Mouse (Mus musculus): ENCODE measurements around the gene Serpina3m. TPM values are rescaled to one million over a fixed set of nuclear protein-coding genes. Genes with fewer than 3 reads are reported as not detected.

Serpina3m gene
- total and polyA plus RNA-seq, 3 experiments: not detected

DNA sequence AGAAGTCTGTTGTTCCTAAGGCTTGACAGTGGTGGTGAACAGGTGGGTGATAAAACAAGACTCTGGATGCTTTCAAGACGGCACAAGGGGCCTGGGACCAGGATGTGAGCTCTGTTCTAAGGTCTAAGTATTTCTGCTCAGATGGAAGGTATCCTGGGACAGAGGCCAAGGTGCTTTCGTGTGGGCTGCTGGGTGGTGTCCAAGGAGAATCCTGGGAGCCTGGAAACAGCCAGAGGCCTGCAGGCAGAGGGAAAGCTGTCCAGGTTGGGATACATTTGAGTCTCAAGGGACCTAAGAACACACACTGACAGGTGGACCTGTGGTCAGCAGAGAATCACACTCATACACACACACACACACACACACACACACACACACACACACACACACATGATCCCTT lies 76.3 kb downstream of the Serpina3m start:
- no peak for TF ChIP-seq JUND (conservative IDR thresholded peaks at IDR 0.05; ENCODE audit: low read depth, low read length)
- TF ChIP-seq UBTF (IDR thresholded peaks at IDR 0.05; ENCODE audit: low read depth, low read length): no peak
- no peak for TF ChIP-seq ZC3H11A (IDR thresholded peaks at IDR 0.05; ENCODE audit: low read depth, low read length)
- no peak for TF ChIP-seq POLR2A (IDR thresholded peaks at IDR 0.05; ENCODE audit: low read depth, low read length)
- TF ChIP-seq JUN (IDR thresholded peaks at IDR 0.05; ENCODE audit: insufficient read depth, low read depth, low read length): no peak
- no peak for TF ChIP-seq CTCF (conservative IDR thresholded peaks at IDR 0.05 in 1 of 2, IDR thresholded peaks at IDR 0.05 in 1 of 2; ENCODE audit: low read depth in 2 of 2, low read length in 2 of 2)
- Histone ChIP-seq H3K4me3 (replicated peaks in 1 of 3; ENCODE audit: low read depth in 2 of 3, low read length in 2 of 3, poor library complexity in 1 of 3) (no peak overlapping the region), H3K4me2 (ENCODE audit: insufficient read depth, low read depth, poor library complexity, severe bottlenecking) (no peak overlapping the region), H3K27ac (ENCODE audit: insufficient read depth, low read depth) (no peak overlapping the region), H3K36me3 (replicated peaks in 1 of 2; ENCODE audit: control insufficient read depth in 1 of 2, insufficient read depth in 1 of 2, low read length in 1 of 2) (no peaks in the 10 kb centered on the region), H3K9me3 (replicated peaks; ENCODE audit: low read length) (no peaks in the 10 kb centered on the region), H3K27me3 (replicated peaks) (peaks cover 23% of the 10 kb centered on the region), H3K79me2 (replicated peaks; ENCODE audit: control insufficient read depth, extremely low read depth, insufficient read depth, poor library complexity, severe bottlenecking) (no peaks in the 10 kb centered on the region), H3K9ac (ENCODE audit: insufficient read depth, low read depth) (no peak overlapping the region), H3K4me1 (ENCODE audit: control insufficient read depth in 1 of 2, insufficient read depth in 2 of 2) (peaks cover 5 to 12% of the 10 kb centered on the region in 2 experiments; a peak in 3 of 4 replicates)
- DNase-seq (ENCODE audit: extremely low read depth): no peak
- in situ Hi-C loops (cut with MboI; ENCODE audit: low pct_ligation_motif_present, low pct_unique_long_range_greater_than_20kb, low sequenced_read_pairs) (loop anchor here (10.0 kb wide), 1 partner anchor 170 kb away; no protein-coding TSS in a partner anchor), dilution Hi-C loops (cut with MboI; ENCODE audit: extremely low pct_ligation_motif_present, extremely low pct_unique_long_range_greater_than_20kb, low sequenced_read_pairs) (no loop called here)

DNA sequence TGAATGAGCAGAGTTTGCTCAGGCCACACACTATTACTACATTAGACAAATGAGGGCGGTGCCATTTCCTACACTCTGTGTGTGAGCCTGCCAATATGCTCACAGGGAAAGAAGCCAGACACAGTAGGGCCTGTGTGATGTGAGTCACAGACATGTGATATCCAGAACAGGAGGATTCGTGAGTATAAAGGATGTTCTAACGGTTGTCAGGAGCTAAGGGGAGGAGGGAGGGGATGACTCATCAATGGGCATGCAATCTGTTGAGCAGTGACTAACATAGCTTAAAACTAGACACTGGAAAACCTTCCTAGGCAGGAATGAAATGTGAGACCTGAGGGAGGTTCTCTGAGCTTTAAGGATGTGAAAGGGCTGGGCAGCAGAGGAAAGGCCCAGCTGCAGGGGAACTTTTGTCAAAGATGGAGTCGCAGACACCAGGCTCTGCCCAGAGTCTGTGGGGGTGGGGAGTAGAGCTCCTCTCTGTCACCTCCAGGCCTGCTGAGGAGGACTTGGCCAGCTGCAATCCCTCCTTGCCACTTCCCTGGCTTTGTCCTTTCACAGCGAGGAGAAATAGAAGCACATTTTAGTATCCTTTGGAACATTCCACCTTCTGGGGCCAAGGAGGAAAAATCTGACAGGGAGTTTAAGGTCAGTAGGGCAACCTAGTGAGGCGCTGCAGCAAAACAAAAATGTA lies 77.5 kb downstream of the Serpina3m start:
- peak; percentile 14 for DNase-seq (ENCODE audit: extremely low read depth)
- Histone ChIP-seq H3K4me1 (ENCODE audit: control insufficient read depth in 1 of 2, insufficient read depth in 2 of 2) (peaks cover 5 to 12% of the 10 kb centered on the region in 2 experiments; a peak in 3 of 4 replicates), H3K4me3 (replicated peaks in 1 of 3; ENCODE audit: low read depth in 2 of 3, low read length in 2 of 3, poor library complexity in 1 of 3) (no peak overlapping the region), H3K79me2 (replicated peaks; ENCODE audit: control insufficient read depth, extremely low read depth, insufficient read depth, poor library complexity, severe bottlenecking) (no peaks in the 10 kb centered on the region), H3K27me3 (replicated peaks) (peaks cover 25% of the 10 kb centered on the region), H3K9ac (ENCODE audit: insufficient read depth, low read depth) (no peak overlapping the region), H3K9me3 (replicated peaks; ENCODE audit: low read length) (no peaks in the 10 kb centered on the region), H3K4me2 (ENCODE audit: insufficient read depth, low read depth, poor library complexity, severe bottlenecking) (no peak overlapping the region), H3K36me3 (replicated peaks in 1 of 2; ENCODE audit: control insufficient read depth in 1 of 2, insufficient read depth in 1 of 2, low read length in 1 of 2) (no peaks in the 10 kb centered on the region), H3K27ac (ENCODE audit: insufficient read depth, low read depth) (no peak overlapping the region)
- dilution Hi-C loops (cut with MboI; ENCODE audit: extremely low pct_ligation_motif_present, extremely low pct_unique_long_range_greater_than_20kb, low sequenced_read_pairs) (no loop called here), in situ Hi-C loops (cut with MboI; ENCODE audit: low pct_ligation_motif_present, low pct_unique_long_range_greater_than_20kb, low sequenced_read_pairs) (loop anchor here (10.0 kb wide), 1 partner anchor 171 kb away; no protein-coding TSS in a partner anchor)
- TF ChIP-seq KAT2A (IDR thresholded peaks at IDR 0.05; ENCODE audit: insufficient replicate concordance, low read length) (no peak), USF2 (conservative IDR thresholded peaks at IDR 0.05; ENCODE audit: low read depth, low read length) (no peak), ETS1 (conservative IDR thresholded peaks at IDR 0.05; ENCODE audit: low read depth, low read length) (no peak), USF1 (IDR thresholded peaks at IDR 0.05; ENCODE audit: low read depth, low read length) (no peak), IRF4 (IDR thresholded peaks at IDR 0.05; ENCODE audit: low read depth, low read length) (no peak), MAFK (IDR thresholded peaks at IDR 0.05; ENCODE audit: insufficient replicate concordance, low read length) (no peak), TCF12 (IDR thresholded peaks at IDR 0.05; ENCODE audit: low read depth, low read length) (no peak), SIN3A (IDR thresholded peaks at IDR 0.05; ENCODE audit: low read length) (no peak), SMC3 (IDR thresholded peaks at IDR 0.05; ENCODE audit: low read depth, low read length) (no peak), ELF1 (IDR thresholded peaks at IDR 0.05; ENCODE audit: low read depth, low read length) (no peak), JUN (IDR thresholded peaks at IDR 0.05; ENCODE audit: insufficient read depth, low read depth, low read length) (no peak), MYC (IDR thresholded peaks at IDR 0.05; ENCODE audit: low read depth, low read length) (no peak), MAZ (IDR thresholded peaks at IDR 0.05; ENCODE audit: low read depth, low read length) (no peak), CHD2 (IDR thresholded peaks at IDR 0.05; ENCODE audit: low read length) (no peak), UBTF (IDR thresholded peaks at IDR 0.05; ENCODE audit: low read depth, low read length) (no peak), PAX5 (IDR thresholded peaks at IDR 0.05; ENCODE audit: low read length) (no peak), CHD1 (IDR thresholded peaks at IDR 0.05; ENCODE audit: low read depth, low read length) (no peak)

Data from CH12.LX (cell line).